Mouse (Mus musculus): Measurements from ENCODE around the gene Pla2g12a. TPM values are rescaled to one million over a fixed set of nuclear protein-coding genes. Genes with fewer than 3 reads are reported as not detected.

Gene Pla2g12a
- polyA plus RNA-seq, 1 experiment from 2014 or later: 38.5 TPM

DNA sequence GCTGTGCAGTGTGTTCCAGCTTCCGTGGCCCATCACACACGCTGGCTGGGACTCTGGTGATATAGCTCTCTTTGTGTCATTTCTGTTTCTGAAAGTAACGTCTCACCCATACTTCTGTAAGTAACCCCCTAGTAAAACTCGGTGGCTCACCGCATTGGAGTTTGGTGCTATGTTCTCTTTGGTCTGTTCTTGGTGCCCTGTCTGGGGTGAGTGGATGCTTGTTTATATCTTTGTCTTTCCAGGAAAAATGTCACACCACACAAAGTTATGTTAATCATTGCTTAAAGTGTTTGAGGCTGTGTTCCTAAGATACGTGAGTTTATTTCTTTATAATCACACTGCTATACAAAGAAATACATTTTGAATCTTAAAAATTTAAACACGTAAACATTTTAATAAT, 31.6 kb upstream of the Pla2g12a start:
- no peaks in the 10 kb centered on the region for H3K36me3 ChIP-seq (ENCODE audit: control insufficient read depth, insufficient read depth, low read length)

GRCm38 (mm10) chr3:129862592-129862991, 15.8 kb upstream of the Pla2g12a start:
- no peak overlapping the region for H3K27ac ChIP-seq (ENCODE audit: low read length)
- ATAC-seq (ENCODE audit: insufficient number of reproducible peaks, insufficient read depth, low FRiP score, low read depth): no peak
- H3K4me3 ChIP-seq (ENCODE audit: low read depth, low read length): no peak overlapping the region
- H3K9ac ChIP-seq (replicated peaks; ENCODE audit: low read depth, low read length): no peak overlapping the region
- peaks cover 3% of the 10 kb centered on the region; the same call in 1 of the 2 replicates for H3K9me3 ChIP-seq (ENCODE audit: control insufficient read depth, low read depth, low read length)
- no peaks in the 10 kb centered on the region for H3K4me1 ChIP-seq (ENCODE audit: control insufficient read depth, insufficient read depth, low read length)
- WGBS: 67% methylated on average over 2 of the region's 2 CpGs
- H3K4me2 ChIP-seq (replicated peaks; ENCODE audit: low read depth, low read length): no peak overlapping the region
- no peaks in the 10 kb centered on the region for H3K27me3 ChIP-seq (ENCODE audit: control insufficient read depth, insufficient read depth, low read length)
- no peaks in the 10 kb centered on the region for H3K36me3 ChIP-seq (ENCODE audit: control insufficient read depth, insufficient read depth, low read length)

More for the DNA sequence above, 31.6 kb upstream of the Pla2g12a start:
- H3K9ac ChIP-seq (replicated peaks; ENCODE audit: low read depth, low read length): no peak overlapping the region
- 85% methylated on average over 7 of the region's 7 CpGs for WGBS
- no peaks in the 10 kb centered on the region for H3K27me3 ChIP-seq (ENCODE audit: control insufficient read depth, insufficient read depth, low read length)
- no peaks in the 10 kb centered on the region for H3K9me3 ChIP-seq (ENCODE audit: control insufficient read depth, low read depth, low read length)
- H3K4me1 ChIP-seq (ENCODE audit: control insufficient read depth, insufficient read depth, low read length): no peaks in the 10 kb centered on the region
- H3K4me2 ChIP-seq (replicated peaks; ENCODE audit: low read depth, low read length): no peak overlapping the region
- no peak overlapping the region for H3K4me3 ChIP-seq (ENCODE audit: low read depth, low read length)
- no peak for ATAC-seq (ENCODE audit: insufficient number of reproducible peaks, insufficient read depth, low FRiP score, low read depth)
- H3K27ac ChIP-seq (ENCODE audit: low read length): no peak overlapping the region

- Histone ChIP-seq H3K4me1 (ENCODE audit: control insufficient read depth, insufficient read depth, low read length) (no peaks in the 10 kb centered on the region), H3K4me3 (ENCODE audit: low read depth, low read length) (no peak overlapping the region), H3K9me3 (ENCODE audit: control insufficient read depth, low read depth, low read length) (peaks cover 3% of the 10 kb centered on the region; the same call in 1 of the 2 replicates), H3K9ac (replicated peaks; ENCODE audit: low read depth, low read length) (no peak overlapping the region), H3K36me3 (ENCODE audit: control insufficient read depth, insufficient read depth, low read length) (no peaks in the 10 kb centered on the region), H3K27me3 (ENCODE audit: control insufficient read depth, insufficient read depth, low read length) (no peaks in the 10 kb centered on the region), H3K4me2 (replicated peaks; ENCODE audit: low read depth, low read length) (no peak overlapping the region), H3K27ac (ENCODE audit: low read length) (no peak overlapping the region)
- 54% methylated on average over 14 of the region's 14 CpGs for WGBS
- peak; percentile 42; the same call in 1 of the 2 replicates for ATAC-seq (ENCODE audit: insufficient number of reproducible peaks, insufficient read depth, low FRiP score, low read depth)
Measured at GRCm38 (mm10) chr3:129863698-129864097, 14.7 kb upstream of the Pla2g12a start.

DNA sequence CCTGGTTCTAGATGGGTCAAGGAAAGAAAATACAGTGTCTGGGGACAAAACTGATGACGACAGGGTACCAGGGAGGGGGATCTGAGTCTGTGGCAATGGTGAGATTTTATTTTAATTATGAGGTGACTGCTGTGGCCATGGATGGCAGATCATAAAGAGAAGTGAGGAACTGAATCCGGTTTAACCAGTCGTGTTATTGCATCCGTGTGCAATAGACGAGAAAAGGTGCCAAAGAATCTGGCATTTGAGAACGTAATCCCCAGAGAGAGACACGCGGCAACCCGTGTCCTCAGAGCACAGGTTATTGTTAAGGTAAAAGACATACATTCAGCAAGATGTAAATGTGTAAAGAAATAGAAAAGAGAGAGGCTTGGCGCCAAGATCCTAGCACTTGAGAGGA, 1.1 kb upstream of the Pla2g12a start:
- ATAC-seq (ENCODE audit: insufficient number of reproducible peaks, insufficient read depth, low FRiP score, low read depth): no peak
- Histone ChIP-seq H3K4me2 (replicated peaks; ENCODE audit: low read depth, low read length) (no peak overlapping the region), H3K9ac (replicated peaks; ENCODE audit: low read depth, low read length) (no peak overlapping the region), H3K4me1 (ENCODE audit: control insufficient read depth, insufficient read depth, low read length) (no peaks in the 10 kb centered on the region), H3K27ac (ENCODE audit: low read length) (no peak overlapping the region), H3K9me3 (ENCODE audit: control insufficient read depth, low read depth, low read length) (no peaks in the 10 kb centered on the region), H3K27me3 (ENCODE audit: control insufficient read depth, insufficient read depth, low read length) (no peaks in the 10 kb centered on the region), H3K4me3 (ENCODE audit: low read depth, low read length) (no peak overlapping the region), H3K36me3 (ENCODE audit: control insufficient read depth, insufficient read depth, low read length) (no peaks in the 10 kb centered on the region)
- 85% methylated on average over 10 of the region's 10 CpGs for WGBS

DNA sequence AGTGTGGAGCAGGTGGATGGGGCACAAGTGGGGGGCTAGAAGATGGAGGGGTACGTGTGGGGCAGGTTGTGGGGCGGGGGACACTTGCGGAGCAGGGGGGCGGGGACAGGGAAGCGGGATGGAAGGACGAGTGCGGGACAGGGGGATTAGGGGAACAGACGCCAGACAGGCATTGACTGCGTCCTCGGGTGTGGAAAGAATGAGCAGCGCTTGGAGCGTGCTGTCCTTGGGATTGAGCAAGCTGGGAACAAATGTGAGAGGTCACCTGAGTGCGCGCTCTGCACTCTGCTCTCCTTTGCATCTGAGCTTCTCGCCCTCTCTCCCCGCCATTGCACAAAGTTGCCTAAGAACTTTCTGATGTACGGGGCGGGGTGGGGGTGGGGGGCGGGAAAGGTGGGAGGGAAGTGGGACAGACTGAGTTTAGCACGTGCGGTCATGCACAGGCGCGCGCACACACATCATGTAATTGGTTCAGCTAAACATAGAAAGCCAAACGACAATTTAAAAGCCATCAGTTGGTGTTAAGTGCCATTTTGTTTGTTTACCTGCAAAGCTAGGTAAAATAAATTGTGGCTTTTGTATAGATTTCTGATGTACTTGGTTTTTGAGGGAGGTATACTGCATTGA, 838 bp downstream of the Pla2g12a start:
- H3K4me3 ChIP-seq (ENCODE audit: low read depth, low read length): peak overlapping the region; percentile 56
- H3K9ac ChIP-seq (replicated peaks; ENCODE audit: low read depth, low read length): peak overlapping the region; percentile 53; the same call in 1 of the 2 replicates
- peak; percentile 38 for ATAC-seq (ENCODE audit: insufficient number of reproducible peaks, insufficient read depth, low FRiP score, low read depth)
- no peaks in the 10 kb centered on the region for H3K4me1 ChIP-seq (ENCODE audit: control insufficient read depth, insufficient read depth, low read length)
- no peaks in the 10 kb centered on the region for H3K9me3 ChIP-seq (ENCODE audit: control insufficient read depth, low read depth, low read length)
- H3K4me2 ChIP-seq (replicated peaks; ENCODE audit: low read depth, low read length): peak overlapping the region; percentile 84
- H3K27ac ChIP-seq (ENCODE audit: low read length): peak overlapping the region; percentile 56; the same call in 1 of the 2 replicates
- no peaks in the 10 kb centered on the region for H3K36me3 ChIP-seq (ENCODE audit: control insufficient read depth, insufficient read depth, low read length)
- under 1% methylated on average over 24 of the region's 25 CpGs for WGBS
- H3K27me3 ChIP-seq (ENCODE audit: control insufficient read depth, insufficient read depth, low read length): no peaks in the 10 kb centered on the region

DNA sequence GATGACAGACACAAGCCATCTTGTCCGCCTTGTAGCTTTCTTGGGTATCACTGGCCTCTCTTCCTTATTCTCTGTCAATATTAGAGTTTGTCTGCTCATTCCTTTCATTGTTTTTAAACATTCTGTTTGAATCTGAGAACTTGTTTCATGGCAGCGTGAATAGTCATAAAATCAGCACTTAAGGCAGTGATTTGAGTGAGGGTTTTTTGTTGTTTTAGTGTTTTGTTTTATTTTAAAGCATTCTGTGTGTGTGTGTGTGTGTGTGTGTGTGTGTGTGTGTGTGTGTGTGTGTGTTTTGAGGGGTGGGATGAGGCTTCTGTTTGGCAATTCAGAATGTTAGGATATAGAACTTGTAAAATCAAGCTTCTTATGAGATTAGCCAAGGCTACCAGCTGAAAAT, 1.5 kb downstream of the Pla2g12a start:
- 67% methylated on average over 2 of the region's 2 CpGs for WGBS
- Histone ChIP-seq H3K4me3 (ENCODE audit: low read depth, low read length) (peak overlapping the region; percentile 56; the same call in 1 of the 2 replicates), H3K27ac (ENCODE audit: low read length) (no peak overlapping the region)

GRCm38 (mm10) chr3:129880925-129881593, 2.7 kb downstream of the Pla2g12a start:
- Histone ChIP-seq H3K4me1 (ENCODE audit: control insufficient read depth, insufficient read depth, low read length) (no peaks in the 10 kb centered on the region), H3K4me2 (replicated peaks; ENCODE audit: low read depth, low read length) (no peak overlapping the region), H3K36me3 (ENCODE audit: control insufficient read depth, insufficient read depth, low read length) (no peaks in the 10 kb centered on the region), H3K9me3 (ENCODE audit: control insufficient read depth, low read depth, low read length) (no peaks in the 10 kb centered on the region), H3K9ac (replicated peaks; ENCODE audit: low read depth, low read length) (no peak overlapping the region), H3K27me3 (ENCODE audit: control insufficient read depth, insufficient read depth, low read length) (no peaks in the 10 kb centered on the region), H3K4me3 (ENCODE audit: low read depth, low read length) (no peak overlapping the region), H3K27ac (ENCODE audit: low read length) (no peak overlapping the region)
- no peak for ATAC-seq (ENCODE audit: insufficient number of reproducible peaks, insufficient read depth, low FRiP score, low read depth)
- WGBS: 74% methylated on average over 8 of the region's 8 CpGs

More for the DNA sequence above, 1.5 kb downstream of the Pla2g12a start:
- peak overlapping the region; percentile 84 for H3K4me2 ChIP-seq (replicated peaks; ENCODE audit: low read depth, low read length)
- no peaks in the 10 kb centered on the region for H3K4me1 ChIP-seq (ENCODE audit: control insufficient read depth, insufficient read depth, low read length)
- H3K9me3 ChIP-seq (ENCODE audit: control insufficient read depth, low read depth, low read length): no peaks in the 10 kb centered on the region
- no peaks in the 10 kb centered on the region for H3K27me3 ChIP-seq (ENCODE audit: control insufficient read depth, insufficient read depth, low read length)
- H3K9ac ChIP-seq (replicated peaks; ENCODE audit: low read depth, low read length): no peak overlapping the region
- ATAC-seq (ENCODE audit: insufficient number of reproducible peaks, insufficient read depth, low FRiP score, low read depth): no peak
- H3K36me3 ChIP-seq (ENCODE audit: control insufficient read depth, insufficient read depth, low read length): no peaks in the 10 kb centered on the region

DNA sequence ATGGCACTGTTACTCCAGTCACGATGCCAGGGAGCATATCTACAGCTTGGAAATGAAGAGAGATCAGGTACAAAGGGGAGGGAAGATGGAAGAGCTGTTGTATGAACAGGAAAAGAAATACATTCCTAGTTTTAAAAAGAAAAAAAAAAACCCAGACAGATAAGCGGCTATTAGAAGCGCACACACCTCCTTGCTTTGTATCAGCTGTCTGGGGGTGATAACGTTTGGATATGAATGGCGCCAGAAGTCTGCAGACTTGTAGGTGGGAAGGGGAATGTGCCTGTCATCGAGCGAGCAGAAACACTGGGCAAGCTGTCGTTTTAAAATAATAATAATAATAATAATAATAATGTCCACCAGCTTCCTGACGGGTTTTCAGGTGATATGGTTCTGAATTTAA, 7.2 kb downstream of the Pla2g12a start:
- WGBS: 70% methylated on average over 9 of the region's 9 CpGs
- H3K27me3 ChIP-seq (ENCODE audit: control insufficient read depth, insufficient read depth, low read length): no peaks in the 10 kb centered on the region
- H3K9me3 ChIP-seq (ENCODE audit: control insufficient read depth, low read depth, low read length): no peaks in the 10 kb centered on the region
- no peaks in the 10 kb centered on the region for H3K36me3 ChIP-seq (ENCODE audit: control insufficient read depth, insufficient read depth, low read length)
- H3K27ac ChIP-seq (ENCODE audit: low read length): no peak overlapping the region
- H3K4me3 ChIP-seq (ENCODE audit: low read depth, low read length): no peak overlapping the region
- H3K4me1 ChIP-seq (ENCODE audit: control insufficient read depth, insufficient read depth, low read length): no peaks in the 10 kb centered on the region
- ATAC-seq (ENCODE audit: insufficient number of reproducible peaks, insufficient read depth, low FRiP score, low read depth): no peak
- no peak overlapping the region for H3K9ac ChIP-seq (replicated peaks; ENCODE audit: low read depth, low read length)
- no peak overlapping the region for H3K4me2 ChIP-seq (replicated peaks; ENCODE audit: low read depth, low read length)
